Mouse (Mus musculus): Measurements from ENCODE around the gene 1700018F24Rik.
A peak's percentile ranks its signal among the peaks of the same experiment; 100 is the strongest.
"Not testable (repeated sequence)": the region's sequence is repeated elsewhere in the genome, so short reads cannot be mapped to it uniquely, and the experiment has no call there.

The 1700018F24Rik gene

DNA sequence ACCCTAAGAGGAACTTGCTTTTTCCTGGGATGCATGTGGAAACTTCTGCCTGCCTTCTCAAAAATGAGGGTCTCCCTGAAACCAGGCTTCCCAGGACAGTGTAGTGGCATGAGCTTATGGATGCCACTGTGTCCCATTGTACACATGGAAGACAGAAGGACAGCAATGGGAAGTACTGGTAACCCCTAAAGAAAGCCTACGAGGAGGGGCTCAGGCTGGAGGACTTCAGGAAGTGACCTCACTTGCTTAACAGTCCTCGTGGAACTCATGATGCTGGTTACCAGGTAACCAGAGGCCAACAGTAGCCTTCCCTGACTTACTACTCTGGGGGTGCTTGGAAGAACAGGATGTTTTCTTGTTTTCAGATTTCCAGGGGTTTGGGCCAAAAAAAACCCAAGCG lies at the start of gene 1700018F24Rik:
1700018F24Rik (plus strand) TSS at position 301 of the 400 bp plus-strand sequence.
- DNase-seq (ENCODE audit: low spot score), result not testable (repeated sequence)

DNA sequence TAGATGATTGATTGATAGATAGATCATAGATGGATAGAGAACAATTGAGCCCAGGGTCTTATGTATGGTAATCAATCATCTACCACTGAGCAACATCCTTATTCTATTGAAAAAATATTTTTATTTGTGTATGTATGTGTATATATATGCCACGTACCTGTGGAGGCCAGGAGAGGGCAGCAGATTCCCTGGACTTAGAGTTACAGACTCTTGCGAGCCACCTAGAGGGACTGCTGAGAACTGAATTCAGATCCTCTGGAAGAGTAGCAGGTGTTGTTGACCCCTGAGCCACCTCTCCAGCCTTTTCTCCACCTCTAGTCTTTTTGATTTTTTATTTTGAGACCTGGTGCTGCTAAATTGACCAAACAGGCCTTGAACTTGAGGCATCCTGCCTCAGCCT lies 44.3 kb upstream of the 1700018F24Rik start:
- DNase-seq (ENCODE audit: low spot score), result peak; percentile 37

DNA sequence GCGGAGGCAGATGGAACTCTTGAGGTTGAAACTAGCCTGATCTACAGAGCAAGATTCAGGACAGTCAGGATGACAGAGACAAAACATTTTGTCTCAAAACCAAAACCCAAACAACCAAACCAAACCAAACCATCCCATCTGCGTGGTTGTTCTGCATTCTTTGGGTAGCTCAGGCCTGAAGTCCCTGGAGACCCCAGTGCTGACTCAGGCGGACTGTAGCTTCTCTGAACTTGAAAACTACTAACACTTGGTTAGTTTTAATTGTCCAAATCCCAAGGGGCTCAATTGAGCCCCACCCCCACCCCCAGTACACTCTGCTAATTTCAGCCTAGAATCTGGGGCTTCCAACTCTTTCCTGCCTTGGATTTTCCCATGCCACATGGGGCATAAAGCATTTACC lies 39.4 kb upstream of the 1700018F24Rik start:
- no peak for DNase-seq (ENCODE audit: low spot score)

DNA sequence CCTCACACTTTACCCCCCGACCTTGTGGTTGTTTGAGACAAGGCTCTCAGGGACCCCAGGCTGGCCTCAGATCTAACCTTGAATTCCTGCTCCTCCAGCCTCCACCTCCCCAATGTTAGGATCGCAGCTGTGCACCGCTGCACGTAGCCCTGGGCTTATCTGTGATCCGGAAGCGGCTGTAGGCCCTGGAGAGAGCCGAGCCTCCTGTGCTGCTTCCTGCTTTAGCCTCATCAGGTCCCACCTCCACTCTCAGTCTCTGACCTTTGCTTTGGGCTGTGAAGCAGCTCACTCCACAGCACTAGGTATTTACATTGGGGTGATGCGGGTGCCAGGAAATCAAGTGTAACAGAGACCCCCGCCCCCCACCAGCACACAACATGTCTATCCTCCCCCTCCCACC lies 38.3 kb upstream of the 1700018F24Rik start:
- DNase-seq (ENCODE audit: low spot score), result no peak

DNA sequence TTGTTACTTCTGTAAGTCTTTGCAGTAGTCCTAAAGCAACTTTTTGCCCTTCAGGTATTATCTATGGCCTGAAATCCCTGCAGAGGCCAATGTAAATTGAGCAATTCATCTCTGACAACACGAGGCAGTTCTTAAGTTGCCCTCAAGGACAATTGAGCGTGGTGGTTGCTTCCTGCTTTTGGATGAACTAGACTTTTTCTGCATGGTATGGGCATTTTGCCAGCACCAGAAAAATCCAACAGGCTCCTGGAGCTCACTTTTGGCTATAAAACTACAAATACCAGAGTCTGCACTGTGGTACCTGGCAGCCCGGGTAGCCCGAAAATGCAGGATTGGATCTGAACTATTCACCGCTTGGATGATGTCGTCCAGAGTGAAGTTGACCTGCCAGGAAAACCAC lies 37.2 kb upstream of the 1700018F24Rik start:
- DNase-seq (ENCODE audit: low spot score), result no peak

DNA sequence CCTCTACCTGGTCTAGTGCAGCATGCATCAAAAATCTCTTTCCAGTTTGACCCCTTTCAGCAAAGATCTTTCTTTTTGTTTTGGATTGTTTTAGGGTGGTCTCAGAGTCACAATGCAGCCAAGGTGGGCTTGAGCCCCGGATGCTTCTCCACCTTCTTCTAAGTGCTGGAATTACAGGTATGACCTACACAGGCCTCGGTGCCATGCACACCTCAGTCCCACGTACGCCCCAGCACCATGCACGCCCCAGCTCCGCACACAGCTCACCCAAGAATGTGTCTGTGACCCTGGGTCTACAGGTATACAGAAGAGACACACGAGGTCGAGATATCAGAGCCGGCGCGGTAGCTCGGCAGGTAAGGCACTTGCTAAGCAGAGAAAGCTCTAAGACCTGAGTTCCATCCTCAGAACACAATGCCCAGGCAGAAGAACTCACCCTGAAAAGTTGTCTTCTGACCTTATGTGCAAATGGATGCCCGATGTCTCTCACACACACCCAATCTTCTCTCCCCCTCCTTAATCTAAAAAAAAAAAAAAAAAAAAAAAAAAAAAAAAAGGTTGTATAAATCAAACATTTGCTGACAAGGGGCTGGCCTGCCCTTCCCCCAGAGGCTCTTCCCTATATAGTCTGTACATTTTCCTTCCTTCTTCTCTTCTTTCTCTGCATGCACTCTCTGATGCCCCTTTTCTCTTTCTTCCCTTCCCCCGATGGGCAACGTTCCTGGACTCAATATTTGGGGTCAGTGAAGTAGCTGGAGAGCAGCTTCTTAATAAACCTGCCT lies 33.7 kb upstream of the 1700018F24Rik start:
- no peak for DNase-seq (ENCODE audit: low spot score)

DNA sequence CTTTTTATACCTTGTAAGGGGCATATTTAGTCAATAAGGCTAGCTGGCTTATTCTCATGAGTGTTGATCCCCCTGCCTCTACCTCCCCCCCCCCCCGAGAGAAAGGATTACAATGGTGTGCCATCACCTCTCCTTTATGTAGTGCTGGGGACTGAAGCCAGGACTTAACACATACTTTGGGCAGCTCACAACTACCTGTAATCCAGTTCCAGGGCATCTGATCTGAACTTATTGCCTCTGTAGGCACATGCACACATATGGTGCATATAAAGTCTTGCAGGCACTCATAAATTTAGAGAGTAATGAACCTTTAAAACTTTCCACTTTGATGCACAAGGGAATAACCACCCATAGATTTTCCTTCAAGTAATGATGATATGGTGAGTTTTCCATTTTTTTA lies 28.5 kb upstream of the 1700018F24Rik start:
- DNase-seq (ENCODE audit: low spot score), result no peak

DNA sequence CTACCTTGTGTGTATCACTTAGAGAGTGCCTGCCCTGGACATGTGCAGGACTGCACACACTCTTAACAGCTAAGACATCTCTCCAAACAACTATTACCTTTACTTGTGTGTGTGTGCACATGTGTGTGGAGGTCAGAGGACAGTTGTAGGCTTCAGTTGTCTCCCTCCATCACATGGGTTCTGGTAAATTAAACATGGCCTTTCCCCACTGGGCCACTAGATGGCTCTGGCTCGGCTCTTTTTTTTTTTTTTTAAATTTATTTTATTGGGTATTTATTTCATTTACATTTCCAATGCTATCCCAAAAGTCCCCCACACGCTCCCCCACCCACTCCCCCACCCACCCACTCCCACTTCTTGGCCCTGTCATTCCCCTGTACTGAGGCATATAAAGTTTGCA lies 26.0 kb upstream of the 1700018F24Rik start:
- DNase-seq (ENCODE audit: low spot score), result not testable (repeated sequence)

DNA sequence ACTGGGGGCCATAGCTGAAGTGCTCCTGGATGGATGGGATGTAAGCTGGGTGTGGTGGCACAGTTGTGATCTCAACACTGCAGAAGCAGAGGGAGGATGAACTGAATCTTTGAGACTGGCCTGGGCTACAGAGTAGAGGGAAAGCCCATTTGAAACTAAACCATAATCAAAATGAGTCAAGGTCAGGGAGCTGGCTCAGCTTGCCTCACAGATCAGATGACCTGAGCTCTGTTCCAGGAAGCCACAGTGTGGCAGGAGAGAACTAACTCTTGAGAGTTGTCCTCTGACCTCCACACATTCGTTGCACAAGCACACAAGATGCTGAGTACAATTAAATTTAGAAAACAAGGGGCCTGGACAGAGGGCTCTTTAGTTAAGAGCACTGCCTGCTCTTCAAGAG lies 22.5 kb upstream of the 1700018F24Rik start:
- DNase-seq (ENCODE audit: low spot score), result not testable (repeated sequence)

DNA sequence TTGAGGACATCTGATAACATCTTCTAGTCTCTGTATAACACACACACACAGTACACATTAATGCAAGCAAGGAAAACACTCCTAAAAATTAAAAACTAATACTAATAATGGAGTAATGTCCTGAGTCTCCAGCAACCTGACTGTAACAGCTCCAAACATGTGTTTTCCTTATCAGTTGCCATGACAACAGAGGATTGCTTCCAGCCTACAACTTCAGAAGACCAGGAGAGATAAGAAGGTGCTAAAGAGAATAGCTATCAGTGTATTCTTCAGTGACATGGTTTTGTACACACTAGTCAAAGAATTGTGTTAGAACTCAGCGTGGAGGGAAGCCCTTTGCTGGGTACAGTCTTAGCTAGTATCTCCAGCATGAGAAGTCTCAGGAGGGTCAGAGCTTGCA lies 22.1 kb upstream of the 1700018F24Rik start:
- DNase-seq (ENCODE audit: low spot score), result not testable (repeated sequence)

DNA sequence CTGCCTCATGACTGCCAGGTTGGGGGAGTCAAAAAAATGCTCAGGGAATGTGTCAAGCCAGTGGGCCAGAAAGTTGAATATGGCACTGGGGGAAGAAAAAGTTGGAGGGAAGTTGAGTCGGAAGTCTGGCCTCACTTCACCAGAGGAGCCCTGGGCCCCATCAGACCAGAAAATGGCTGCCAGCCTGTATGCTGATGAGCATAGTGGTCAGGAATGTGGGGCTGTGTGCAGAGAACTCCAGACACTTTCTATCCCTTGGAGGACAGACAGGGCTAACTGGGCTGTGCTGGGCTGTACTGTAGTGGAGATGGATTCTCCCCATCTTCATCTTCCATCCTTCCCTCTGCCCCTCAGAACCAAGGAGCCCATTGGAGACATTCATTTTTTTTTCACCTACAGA lies 12.3 kb upstream of the 1700018F24Rik start:
- not testable (repeated sequence) for DNase-seq (ENCODE audit: low spot score)

DNA sequence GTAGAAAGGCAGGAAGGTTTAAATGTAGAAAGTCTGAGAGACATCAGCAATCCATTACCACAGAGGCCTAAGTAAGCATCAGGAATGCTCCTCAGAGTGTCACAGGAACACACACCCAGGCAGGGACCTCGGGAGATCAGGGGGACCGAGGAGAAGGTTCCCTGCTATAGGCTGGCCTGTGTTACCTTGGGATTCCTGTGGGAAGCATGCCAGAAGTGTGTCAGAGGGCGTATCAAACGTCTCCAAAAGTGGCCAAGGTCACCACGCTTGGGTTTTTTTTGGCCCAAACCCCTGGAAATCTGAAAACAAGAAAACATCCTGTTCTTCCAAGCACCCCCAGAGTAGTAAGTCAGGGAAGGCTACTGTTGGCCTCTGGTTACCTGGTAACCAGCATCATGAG lies 10.4 kb upstream of the 1700018F24Rik start, which contains the start of gene Gm4871:
Gm4871 (minus strand) TSS at position 364 of the 400 bp plus-strand sequence.
- not testable (repeated sequence) for DNase-seq (ENCODE audit: low spot score)

DNA sequence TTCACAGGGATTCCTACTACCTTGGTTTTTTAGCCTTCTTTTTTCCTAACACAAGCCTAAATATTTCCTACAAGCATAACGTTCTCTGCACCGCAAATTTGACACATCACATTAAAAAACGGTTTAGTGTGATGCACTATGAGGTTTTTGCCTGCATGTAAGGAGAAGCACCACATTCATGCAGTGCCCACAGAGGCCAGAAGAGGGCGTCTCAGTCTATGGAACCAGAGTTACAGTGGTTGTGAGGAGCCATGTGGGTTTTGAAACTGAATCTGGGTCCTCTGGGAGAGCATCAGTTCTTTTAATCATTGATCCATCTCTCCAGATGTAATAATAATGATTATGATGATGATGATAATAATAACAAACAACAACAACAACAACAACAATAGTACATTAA lies 1.2 kb upstream of the 1700018F24Rik start:
- no peak for DNase-seq (ENCODE audit: low spot score)

DNA sequence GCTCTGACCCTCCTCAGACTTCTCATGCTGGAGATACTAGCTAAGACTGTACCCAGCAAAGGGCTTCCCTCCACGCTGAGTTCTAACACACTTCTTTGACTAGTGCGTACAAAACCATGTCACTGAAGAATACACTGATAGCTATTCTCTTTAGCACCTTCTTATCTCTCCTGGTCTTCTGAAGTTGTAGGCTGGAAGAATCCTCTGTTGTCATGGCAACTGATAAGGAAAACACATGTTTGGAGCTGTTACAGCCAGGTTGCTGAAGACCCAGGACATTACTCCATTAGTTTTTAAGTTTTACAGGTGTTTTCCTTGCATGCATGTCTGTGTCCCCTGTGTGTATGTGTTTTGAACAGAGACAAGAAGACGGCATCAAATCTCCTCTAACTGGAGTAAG lies 11.4 kb downstream of the 1700018F24Rik start:
- DNase-seq (ENCODE audit: low spot score), result not testable (repeated sequence)

DNA sequence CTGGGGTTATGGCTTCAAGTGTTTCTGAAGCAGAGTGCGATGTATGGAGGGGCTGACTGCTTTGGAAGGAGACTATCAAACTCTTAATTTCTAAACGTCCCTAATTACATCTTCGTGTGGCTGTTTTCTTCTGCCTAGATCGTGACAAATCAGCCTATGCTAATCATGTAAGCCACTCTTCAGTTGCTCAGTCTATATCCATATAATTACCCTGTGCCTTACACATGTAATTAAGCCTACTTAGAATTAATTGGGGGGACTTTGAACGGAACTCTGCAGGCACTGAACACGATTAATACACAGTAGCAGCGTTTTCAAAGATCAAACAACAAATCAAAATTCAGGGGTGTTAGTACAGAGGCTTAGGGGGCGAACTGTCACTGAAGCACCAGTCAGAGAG lies 15.1 kb downstream of the 1700018F24Rik start:
- DNase-seq (ENCODE audit: low spot score), result no peak

DNA sequence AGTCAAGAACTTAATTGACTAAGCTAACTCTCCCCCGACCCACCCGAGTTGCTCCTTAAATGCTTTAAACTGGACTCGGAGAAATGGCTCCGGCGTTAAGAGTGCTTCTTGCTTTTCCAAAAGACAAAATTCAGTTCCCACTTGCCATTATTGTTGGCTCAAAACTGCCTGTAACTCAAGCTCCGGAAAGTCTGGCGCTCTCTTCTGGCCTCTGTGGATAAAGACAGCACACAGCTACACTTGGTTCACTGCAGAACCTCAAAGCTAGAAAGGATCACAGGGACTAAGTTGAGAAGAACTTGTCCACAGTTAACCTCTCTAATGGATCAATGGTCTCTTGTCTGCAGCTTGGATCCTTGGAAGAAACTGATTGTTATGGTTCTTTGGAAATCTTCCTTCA lies 15.9 kb downstream of the 1700018F24Rik start:
- no peak for DNase-seq (ENCODE audit: low spot score)

DNA sequence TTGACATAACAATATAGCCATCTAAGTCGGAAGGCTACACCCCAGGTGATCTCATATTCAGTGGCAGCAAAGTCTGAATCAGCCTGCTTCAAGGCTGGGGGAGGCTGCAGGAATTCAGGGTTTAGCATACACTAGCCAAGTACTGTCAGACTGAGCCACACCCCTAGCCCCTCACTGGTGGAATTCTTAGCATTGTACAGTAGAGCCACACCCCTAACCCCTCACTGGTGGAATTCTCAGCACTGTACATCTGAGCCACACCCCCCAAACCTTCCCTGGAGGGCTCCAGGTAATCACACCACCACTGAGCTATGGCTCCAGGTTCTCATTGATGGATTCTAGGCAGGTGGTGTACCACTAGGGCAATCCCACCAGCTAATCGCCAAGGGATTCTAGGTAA lies 16.7 kb downstream of the 1700018F24Rik start:
- DNase-seq (ENCODE audit: low spot score), result no peak

DNA sequence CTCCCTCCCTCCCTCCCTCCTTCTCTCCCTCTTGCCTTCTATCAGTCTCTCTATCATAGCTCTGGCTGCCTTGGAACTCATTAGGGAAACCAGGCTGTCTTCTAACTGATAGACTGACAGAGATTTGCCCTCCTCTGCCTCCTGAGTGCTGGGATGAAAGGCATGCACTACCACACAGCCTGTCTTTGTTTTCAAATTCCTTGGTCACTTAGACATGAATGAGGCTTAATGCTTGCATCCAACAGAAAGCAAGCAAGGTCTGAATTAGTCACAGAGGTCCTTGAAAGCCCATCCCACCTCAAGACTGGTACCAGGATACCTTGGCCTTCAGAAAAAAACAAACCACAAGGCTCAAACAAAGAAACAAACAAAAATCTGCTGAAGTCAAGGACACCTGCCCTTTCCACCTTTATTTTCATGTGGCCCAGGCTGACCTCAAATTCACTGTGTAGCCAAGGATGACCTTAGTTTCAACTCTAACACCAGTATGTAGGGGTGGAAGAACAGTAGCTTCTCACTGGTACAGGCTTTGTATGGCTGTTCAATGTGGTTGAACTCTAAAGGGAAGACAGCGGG lies 22.1 kb downstream of the 1700018F24Rik start:
- no peak for DNase-seq (ENCODE audit: low spot score)

DNA sequence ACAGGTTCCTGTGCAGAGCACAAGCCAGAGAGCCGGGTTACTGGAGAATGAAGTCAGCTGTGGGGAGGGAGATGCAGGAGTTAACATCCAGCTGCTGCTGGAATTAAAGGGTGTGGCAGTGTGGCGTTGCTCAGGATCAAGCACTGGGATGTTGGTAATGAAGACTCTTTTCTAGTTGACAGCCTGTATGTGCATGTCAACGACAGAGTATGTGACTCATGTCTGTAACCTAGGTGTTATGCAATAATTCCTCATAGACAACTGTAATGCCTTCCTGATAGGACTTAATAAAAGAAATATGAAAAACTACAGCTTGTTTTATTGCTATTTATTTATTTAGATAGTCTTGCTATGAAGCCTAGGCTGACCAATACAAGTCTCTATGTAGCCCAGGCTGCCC lies 26.1 kb downstream of the 1700018F24Rik start:
- DNase-seq (ENCODE audit: low spot score), result no peak

DNA sequence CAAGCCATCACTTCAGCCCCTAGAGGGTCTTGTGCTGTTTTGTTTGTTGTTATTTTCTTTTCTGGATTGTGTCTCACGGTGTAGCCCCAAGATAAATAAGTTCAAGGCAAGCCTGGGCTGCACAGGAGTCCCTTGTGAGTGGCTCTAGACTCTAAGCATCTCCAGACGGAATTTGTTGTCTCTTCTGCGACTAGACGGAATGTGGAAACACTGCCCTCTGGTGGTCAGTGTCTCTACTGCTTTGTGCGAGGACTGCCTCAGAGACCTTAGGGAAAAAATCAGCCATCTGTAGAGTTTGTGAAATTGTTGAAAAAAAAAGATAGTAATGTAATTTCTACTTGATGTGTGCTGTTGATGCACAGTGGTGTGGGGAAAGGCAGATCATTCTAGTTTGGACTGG lies 26.9 kb downstream of the 1700018F24Rik start:
- DNase-seq (ENCODE audit: low spot score), result peak; percentile 80

DNA sequence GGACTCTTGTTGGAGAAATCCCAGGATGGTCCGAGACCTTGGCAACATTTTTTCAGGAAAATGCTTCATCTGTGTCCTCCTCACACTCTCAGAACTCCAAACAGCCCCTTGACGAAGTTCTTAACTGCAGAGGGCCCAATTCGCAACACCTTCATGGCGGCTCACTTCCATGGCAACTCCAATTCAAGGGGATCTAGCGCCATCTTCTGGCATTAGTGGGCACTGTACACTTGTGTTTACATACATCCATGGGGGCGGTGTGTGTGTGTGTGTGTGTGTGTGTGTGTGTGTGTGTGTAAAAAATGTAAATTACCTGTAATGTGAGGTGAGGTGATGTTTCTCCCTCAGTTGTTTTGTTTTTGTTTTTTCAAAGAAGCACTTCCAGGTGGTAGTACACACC lies 28.6 kb downstream of the 1700018F24Rik start:
- no peak for DNase-seq (ENCODE audit: low spot score)

DNA sequence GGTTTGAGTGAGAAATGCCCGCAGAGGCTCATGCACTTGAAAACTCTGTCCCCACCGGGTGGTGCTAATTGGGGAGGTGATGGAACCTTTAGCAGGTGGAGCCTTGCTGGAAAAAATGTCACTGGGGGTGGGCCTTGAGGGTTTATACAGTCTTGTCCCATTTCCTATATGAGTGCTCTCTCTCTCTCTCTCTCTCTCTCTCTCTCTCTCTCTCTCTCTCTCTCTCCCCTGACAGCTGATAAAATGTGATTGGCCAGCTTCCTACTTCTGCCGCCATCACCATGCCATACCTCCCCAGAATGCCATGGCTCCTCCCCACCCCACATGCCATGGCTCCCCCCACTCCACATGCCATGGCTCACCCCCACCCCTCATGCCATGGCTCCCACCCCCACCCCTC lies 32.3 kb downstream of the 1700018F24Rik start:
- DNase-seq (ENCODE audit: low spot score), result no peak

DNA sequence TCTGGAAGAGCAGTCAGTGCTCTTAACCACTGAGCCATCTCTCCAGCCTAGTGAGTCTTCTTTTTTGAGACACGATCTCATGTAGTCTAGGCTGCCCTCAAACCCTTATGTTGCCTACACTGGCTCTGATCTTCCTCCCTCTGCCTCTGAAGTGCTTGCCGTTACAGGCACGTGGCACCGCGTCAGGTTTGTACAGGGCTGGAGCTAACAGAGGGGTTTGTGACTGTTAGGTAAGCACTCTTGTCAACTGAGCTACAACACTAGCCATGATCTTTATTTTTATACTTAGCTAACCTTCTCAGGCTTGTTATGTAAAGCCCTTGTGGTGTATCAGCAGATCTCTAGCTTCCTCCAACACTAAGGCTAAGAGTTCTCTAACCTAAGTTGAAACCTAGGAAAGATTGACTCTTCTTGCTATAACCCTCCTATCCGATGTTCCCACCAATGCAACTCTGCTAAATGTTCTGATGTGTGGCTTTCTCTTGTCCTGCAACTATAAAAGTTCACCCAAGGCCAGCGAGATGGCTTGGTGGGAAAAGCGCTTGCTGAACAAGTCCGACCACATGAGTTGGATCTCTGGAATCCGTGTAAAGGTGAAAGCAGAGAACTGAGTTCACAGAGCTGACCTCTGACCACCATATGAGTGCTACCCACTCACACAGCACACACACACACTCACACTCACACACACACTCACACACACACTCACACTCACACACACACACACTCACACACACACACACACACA lies 39.2 kb downstream of the 1700018F24Rik start:
- DNase-seq (ENCODE audit: low spot score), result no peak
